Mouse (Mus musculus): Measurements from ENCODE around the gene Srsx.
"Not testable (repeated sequence)": the region's sequence is repeated elsewhere in the genome, so short reads cannot be mapped to it uniquely, and the experiment has no call there.

Gene Srsx

GRCm38 (mm10) chrX:123222381-123222780, at the start of gene Srsx:
Gene Srsx (minus strand): TSS chrX:123222481.
- not testable (repeated sequence) for DNase-seq (ENCODE audit: extremely low spot score, low read depth, low spot score)

GRCm38 (mm10) chrX:123246807-123247206, 24.5 kb upstream of the Srsx start, which contains the start of gene Gm17577:
Gene Gm17577 (minus strand): TSS chrX:123246907.
- DNase-seq (ENCODE audit: extremely low spot score, low read depth, low spot score), result not testable (repeated sequence)

All from hindlimb bud, embryonic 11.5 days (tissue).